Mouse (Mus musculus): ENCODE measurements at regions not wholly inside any gene's neighbourhood (a gene's known extent, or its start where the extent isn't known, plus 50 kb on each side); places are given as distances from the start of the nearest gene placed in this dataset.

DNA sequence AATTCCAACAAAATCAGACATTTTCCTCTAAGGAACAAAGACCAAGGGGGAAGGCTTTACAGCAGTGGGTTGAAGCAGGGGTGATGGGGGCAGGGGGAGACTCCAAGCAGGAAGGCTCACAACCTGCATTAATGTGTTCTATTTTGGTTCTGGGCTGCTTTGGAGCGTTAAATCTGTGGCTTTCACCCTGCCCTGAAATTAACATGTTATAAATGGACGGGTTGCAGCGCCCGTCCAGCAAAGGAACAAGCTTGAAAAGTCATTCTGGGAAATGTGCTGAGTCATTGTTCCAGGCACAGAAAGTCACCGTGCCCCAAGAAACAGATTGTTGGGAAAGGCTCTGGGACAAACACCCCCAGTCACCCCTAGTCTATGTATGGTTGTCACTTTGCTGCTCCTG, 127.2 kb upstream of the Gmds start:
- TF ChIP-seq CTCF (IDR thresholded peaks at IDR 0.05; ENCODE audit: low read depth, low read length) (no peak), EP300 (IDR thresholded peaks at IDR 0.05; ENCODE audit: insufficient read depth, low read depth, low read length) (no peak), POLR2A (IDR thresholded peaks at IDR 0.05; ENCODE audit: insufficient read depth, low read length) (no peak)

All from ES-Bruce4 (cell line).